In the genomic region with DNA sequence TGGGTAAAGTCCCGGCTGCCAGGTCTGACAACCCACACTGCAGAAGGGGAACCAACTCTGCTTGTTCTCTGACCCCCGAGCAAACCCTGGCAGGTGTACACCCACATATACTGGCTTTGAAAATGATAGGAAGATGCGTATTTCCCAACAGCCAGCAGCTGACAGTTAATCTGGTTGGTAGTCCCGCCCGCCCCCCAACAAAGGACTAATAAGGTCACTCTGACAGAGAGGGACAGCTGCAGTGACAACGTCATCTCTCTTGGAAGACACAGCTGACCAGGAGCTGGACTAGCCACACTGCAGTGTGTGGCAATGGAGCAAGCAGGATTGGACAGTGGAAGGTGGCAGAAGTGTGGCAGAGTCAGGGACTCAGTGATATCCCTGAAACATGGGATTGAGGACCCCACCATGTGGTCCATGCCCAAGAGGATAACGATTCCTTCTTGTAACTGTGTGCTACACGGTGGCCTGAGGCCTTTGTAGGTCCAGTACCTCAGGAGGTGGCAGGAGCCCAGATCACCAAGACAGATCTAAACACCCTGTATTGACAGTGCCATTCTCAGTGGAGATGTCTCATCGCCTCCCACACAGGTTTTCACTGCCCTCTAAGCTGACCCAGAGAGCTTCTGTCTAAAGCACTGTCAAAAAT, we compare ENCODE assay signal across 17 mouse cellular contexts.
A peak's percentile ranks its signal among the peaks of the same experiment; 100 is the strongest.
DNase-seq lines count a peak whose midpoint lies in the region.
"Had no signal": no experiment of that assay in that cellular context is flagged by ENCODE, and none has a peak within 500 bp of the region (broad histone marks: within the 10 kb centered on the region; RNA-seq: fewer than 3 reads in every experiment).

No protein-coding gene starts in this region.

- no peaks in the 10 kb centered on the region for H3K9me3 ChIP-seq in limb, embryonic 10.5 days (replicated peaks)
- H3K9me3 ChIP-seq: embryonic facial prominence, embryonic 15.5 days; kidney, embryonic 15.5 days; stomach, embryonic 15.5 days had no signal

- no peak overlapping the region for H3K4me3 ChIP-seq in limb, embryonic 10.5 days
- H3K4me3 ChIP-seq: embryonic facial prominence, embryonic 15.5 days; kidney, embryonic 15.5 days; stomach, embryonic 15.5 days had no signal

- no peaks in the 10 kb centered on the region for H3K27me3 ChIP-seq in limb, embryonic 10.5 days (ENCODE audit: low read depth, poor library complexity, severe bottlenecking)
- H3K27me3 ChIP-seq: embryonic facial prominence, embryonic 15.5 days; kidney, embryonic 15.5 days; stomach, embryonic 15.5 days had no signal

- no peak overlapping the region for H3K27ac ChIP-seq in limb, embryonic 10.5 days
- H3K27ac ChIP-seq: embryonic facial prominence, embryonic 15.5 days; kidney, embryonic 15.5 days; macrophage; stomach, embryonic 15.5 days had no signal

- H3K36me3 ChIP-seq in limb, embryonic 10.5 days, result peaks cover 100% of the 10 kb centered on the region

- H3K4me1 ChIP-seq in limb, embryonic 10.5 days, result no peaks in the 10 kb centered on the region
- H3K4me1 ChIP-seq: embryonic facial prominence, embryonic 15.5 days; kidney, embryonic 15.5 days; stomach, embryonic 15.5 days had no signal

- intact Hi-C loops in heart, postnatal 36 days (cut with DNase I), result loop anchor here (5.0 kb wide), 1 partner anchor 126 kb away; no protein-coding TSS in a partner anchor

- 91% methylated on average over 9 of the region's 9 CpGs for WGBS in limb, embryonic 10.5 days

- DNase-seq in heart, adult 11 months, result peak; percentile 85
- no peak for DNase-seq in heart, postnatal 36 days
- peak; percentile 35 for DNase-seq in testis, postnatal 10 days (ENCODE audit: low spot score)
- no peak for DNase-seq in testis, postnatal 14 days (ENCODE audit: low spot score)
- DNase-seq in limb, embryonic 10.5 days (ENCODE audit: low spot score), result peak; percentile 30
- DNase-seq in cerebellum, adult 8-10 months, result no peak
- no peak for DNase-seq in cerebellum, adult 11-12 months
- DNase-seq: adrenal gland, adult 2 months; B cell, adult 2 months; cerebellum, adult 11 months; cerebellum, postnatal 14 days; kidney, postnatal 36 days; liver, postnatal 0 days had no signal

Comparison
In these comparisons a context has a peak if more than half of its experiments do, and no peak if none do; other contexts are left out.
1. DNase-seq: peak in heart, adult 11 months (single experiment), testis, postnatal 10 days (single experiment) and limb, embryonic 10.5 days (single experiment); none in heart, postnatal 36 days (0 of 2), testis, postnatal 14 days (single experiment), cerebellum, adult 8-10 months (single experiment) and cerebellum, adult 11-12 months (single experiment).